Mouse (Mus musculus): ENCODE results near the gene Ralb. TPM values are rescaled to one million over a fixed set of nuclear protein-coding genes. Genes with fewer than 3 reads are reported as not detected.

Ralb gene
- polyA plus RNA-seq, 1 experiment from 2014 or later: 84.1 TPM

DNA sequence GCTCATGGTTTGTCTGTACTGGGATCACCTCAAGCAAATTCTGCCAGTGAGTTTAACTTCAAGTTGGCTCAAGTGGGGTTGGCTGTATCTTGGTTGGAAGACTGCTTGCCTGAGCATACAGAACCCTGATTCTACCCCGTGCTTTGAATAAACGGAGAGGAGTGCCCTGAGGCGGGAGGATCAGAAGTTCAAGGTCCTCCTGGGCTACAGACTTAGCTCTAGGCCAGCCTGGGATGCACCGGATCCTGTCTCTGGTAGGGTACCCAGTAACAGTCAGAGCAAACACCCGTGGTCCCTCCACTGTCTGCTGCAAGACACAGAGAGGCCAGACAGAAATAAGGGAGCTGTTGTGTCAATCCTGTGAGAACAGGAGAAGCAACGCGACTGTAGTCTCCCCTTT lies 17.1 kb upstream of the Ralb start:
- ATAC-seq (ENCODE audit: insufficient read depth, low FRiP score, low TSS enrichment) (no peak), DNase-seq (ENCODE audit: low spot score) (no peak)
- Histone ChIP-seq H3K4me3 (ENCODE audit: low read depth, low read length) (no peak overlapping the region), H3K4me1 (ENCODE audit: control insufficient read depth, insufficient read depth, low read length) (peaks cover 11% of the 10 kb centered on the region), H3K9ac (ENCODE audit: low read length) (no peak overlapping the region), H3K36me3 (ENCODE audit: control insufficient read depth, insufficient read depth, low read length) (no peaks in the 10 kb centered on the region), H3K27me3 (ENCODE audit: control insufficient read depth, insufficient read depth, low read length) (no peaks in the 10 kb centered on the region), H3K4me2 (ENCODE audit: low read depth) (no peak overlapping the region), H3K27ac (ENCODE audit: low read depth, low read length) (no peak overlapping the region), H3K9me3 (ENCODE audit: control insufficient read depth, low read length) (no peaks in the 10 kb centered on the region)
- 86% methylated on average over 7 of the region's 7 CpGs for WGBS

DNA sequence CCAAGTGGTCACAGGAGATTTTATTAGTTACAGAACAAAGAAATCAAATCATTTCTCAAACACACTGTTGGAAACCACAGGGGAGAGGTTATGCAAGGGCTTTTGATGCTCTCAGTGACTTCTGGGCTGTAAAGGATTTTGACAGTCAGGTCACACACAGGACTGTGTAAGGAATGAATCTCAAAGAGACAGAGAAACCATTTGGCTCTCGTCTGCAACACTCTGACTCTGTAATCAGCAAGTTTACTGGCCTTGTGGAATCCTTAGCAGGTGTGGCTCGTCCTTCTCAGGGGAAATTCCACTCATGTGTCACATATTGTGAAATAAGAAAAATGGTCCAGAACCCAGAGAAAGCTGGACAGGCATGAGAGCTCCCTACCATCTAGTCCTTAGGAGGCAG lies 16.4 kb upstream of the Ralb start:
- H3K4me3 ChIP-seq (ENCODE audit: low read depth, low read length): no peak overlapping the region
- H3K36me3 ChIP-seq (ENCODE audit: control insufficient read depth, insufficient read depth, low read length): no peaks in the 10 kb centered on the region
- H3K27ac ChIP-seq (ENCODE audit: low read depth, low read length): no peak overlapping the region
- H3K9ac ChIP-seq (ENCODE audit: low read length): no peak overlapping the region
- H3K9me3 ChIP-seq (ENCODE audit: control insufficient read depth, low read length): no peaks in the 10 kb centered on the region
- no peaks in the 10 kb centered on the region for H3K27me3 ChIP-seq (ENCODE audit: control insufficient read depth, insufficient read depth, low read length)
- 45% methylated on average over 2 of the region's 2 CpGs for WGBS
- no peak for ATAC-seq (ENCODE audit: insufficient read depth, low FRiP score, low TSS enrichment)
- H3K4me1 ChIP-seq (ENCODE audit: control insufficient read depth, insufficient read depth, low read length): peaks cover 9% of the 10 kb centered on the region
- H3K4me2 ChIP-seq (ENCODE audit: low read depth): no peak overlapping the region
- DNase-seq (ENCODE audit: low spot score): no peak

DNA sequence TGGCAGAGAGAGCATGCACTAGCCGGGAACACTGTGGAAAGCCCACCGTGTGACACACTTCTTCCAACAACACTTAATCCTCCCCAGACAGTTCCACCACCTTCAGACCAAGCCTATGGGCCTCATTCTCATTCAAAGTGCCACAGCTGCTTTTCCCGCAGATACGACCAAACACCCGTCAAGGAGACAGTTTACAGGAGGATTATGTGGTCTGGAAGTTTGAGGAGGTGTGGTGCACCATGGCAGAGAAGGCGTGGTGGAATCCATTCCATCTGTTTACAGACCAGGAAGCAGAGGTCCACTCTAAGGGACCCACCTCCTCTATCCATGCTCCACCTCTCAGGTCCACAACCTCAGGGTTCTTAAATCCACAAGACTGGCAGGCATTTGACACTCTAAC lies 14.7 kb upstream of the Ralb start:
- Histone ChIP-seq H3K9ac (ENCODE audit: low read length) (no peak overlapping the region), H3K36me3 (ENCODE audit: control insufficient read depth, insufficient read depth, low read length) (no peaks in the 10 kb centered on the region), H3K27ac (ENCODE audit: low read depth, low read length) (no peak overlapping the region), H3K4me2 (ENCODE audit: low read depth) (no peak overlapping the region), H3K4me1 (ENCODE audit: control insufficient read depth, insufficient read depth, low read length) (no peaks in the 10 kb centered on the region), H3K9me3 (ENCODE audit: control insufficient read depth, low read length) (no peaks in the 10 kb centered on the region), H3K4me3 (ENCODE audit: low read depth, low read length) (no peak overlapping the region), H3K27me3 (ENCODE audit: control insufficient read depth, insufficient read depth, low read length) (no peaks in the 10 kb centered on the region)
- 85% methylated on average over 6 of the region's 6 CpGs for WGBS
- ATAC-seq (ENCODE audit: insufficient read depth, low FRiP score, low TSS enrichment) (no peak), DNase-seq (ENCODE audit: low spot score) (no peak)

DNA sequence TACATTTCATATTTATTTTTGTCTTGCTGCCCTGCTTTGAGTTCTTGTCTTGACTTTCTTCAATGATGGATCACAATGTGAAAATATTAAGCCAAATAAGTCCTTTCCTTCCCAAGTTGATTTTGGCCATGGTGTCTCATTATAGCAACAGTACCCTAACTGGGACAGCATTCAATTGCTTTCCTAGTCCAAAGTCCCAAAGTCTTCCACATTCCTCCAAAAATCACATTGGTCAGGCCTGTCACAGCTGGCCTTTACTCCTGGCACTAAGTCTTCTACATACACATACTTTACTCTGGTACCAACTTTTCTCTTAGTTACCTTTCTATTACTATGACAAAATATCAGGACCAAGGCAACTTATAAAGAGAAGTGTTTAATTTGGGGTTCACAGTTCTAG lies 14.2 kb upstream of the Ralb start:
- ATAC-seq (ENCODE audit: insufficient read depth, low FRiP score, low TSS enrichment): no peak
- H3K4me2 ChIP-seq (ENCODE audit: low read depth): no peak overlapping the region
- H3K27ac ChIP-seq (ENCODE audit: low read depth, low read length): no peak overlapping the region
- no peaks in the 10 kb centered on the region for H3K4me1 ChIP-seq (ENCODE audit: control insufficient read depth, insufficient read depth, low read length)
- no peak overlapping the region for H3K4me3 ChIP-seq (ENCODE audit: low read depth, low read length)
- H3K9ac ChIP-seq (ENCODE audit: low read length): no peak overlapping the region
- H3K36me3 ChIP-seq (ENCODE audit: control insufficient read depth, insufficient read depth, low read length): no peaks in the 10 kb centered on the region
- no peak for DNase-seq (ENCODE audit: low spot score)
- H3K9me3 ChIP-seq (ENCODE audit: control insufficient read depth, low read length): no peaks in the 10 kb centered on the region
- no peaks in the 10 kb centered on the region for H3K27me3 ChIP-seq (ENCODE audit: control insufficient read depth, insufficient read depth, low read length)

DNA sequence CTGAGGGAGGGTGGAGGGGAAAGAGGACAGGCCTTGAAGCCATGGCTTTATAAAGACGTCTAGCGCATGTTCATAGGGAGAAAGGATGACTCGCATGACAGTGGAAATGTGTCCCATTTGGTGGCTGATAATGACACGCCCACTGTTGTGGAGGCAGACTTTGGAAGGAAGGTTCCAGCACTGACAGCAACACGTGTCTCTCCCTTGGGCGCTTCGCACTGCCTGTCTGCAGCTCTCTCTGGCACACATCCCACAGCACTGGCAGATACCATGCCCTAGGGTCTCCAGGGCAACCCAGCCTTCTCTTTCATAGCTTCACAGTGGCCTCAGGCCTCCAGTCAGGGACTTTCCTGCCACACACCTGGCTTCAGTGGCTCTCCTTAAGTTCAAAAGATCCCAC lies 13.5 kb upstream of the Ralb start:
- no peaks in the 10 kb centered on the region for H3K27me3 ChIP-seq (ENCODE audit: control insufficient read depth, insufficient read depth, low read length)
- H3K27ac ChIP-seq (ENCODE audit: low read depth, low read length): no peak overlapping the region
- H3K4me2 ChIP-seq (ENCODE audit: low read depth): no peak overlapping the region
- no peaks in the 10 kb centered on the region for H3K9me3 ChIP-seq (ENCODE audit: control insufficient read depth, low read length)
- WGBS: 82% methylated on average over 7 of the region's 7 CpGs
- H3K9ac ChIP-seq (ENCODE audit: low read length): no peak overlapping the region
- no peaks in the 10 kb centered on the region for H3K4me1 ChIP-seq (ENCODE audit: control insufficient read depth, insufficient read depth, low read length)
- ATAC-seq (ENCODE audit: insufficient read depth, low FRiP score, low TSS enrichment) (no peak), DNase-seq (ENCODE audit: low spot score) (no peak)
- no peaks in the 10 kb centered on the region for H3K36me3 ChIP-seq (ENCODE audit: control insufficient read depth, insufficient read depth, low read length)
- H3K4me3 ChIP-seq (ENCODE audit: low read depth, low read length): no peak overlapping the region

DNA sequence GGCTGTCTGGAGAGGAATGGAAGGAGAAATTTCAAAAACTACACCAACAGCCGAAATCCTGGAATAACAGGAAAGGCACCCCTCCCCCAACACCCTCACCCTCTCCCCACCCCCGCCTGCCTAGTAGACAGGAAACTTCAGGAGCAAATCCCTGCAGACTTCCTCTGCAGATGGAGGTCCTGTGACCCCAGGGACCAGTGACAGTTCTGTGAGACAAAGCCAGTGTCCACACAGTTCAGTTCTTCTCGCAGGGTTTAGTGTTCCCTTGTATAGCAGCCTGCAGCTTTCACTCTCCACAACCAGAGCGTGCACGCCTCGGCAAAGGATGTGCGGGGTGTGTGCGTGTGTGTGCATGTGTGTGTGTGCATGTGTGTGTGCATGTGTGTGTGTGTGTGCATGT lies 6.3 kb upstream of the Ralb start:
- ATAC-seq (ENCODE audit: insufficient read depth, low FRiP score, low TSS enrichment) (no peak), DNase-seq (ENCODE audit: low spot score) (no peak)
- H3K9ac ChIP-seq (ENCODE audit: low read length): no peak overlapping the region
- no peaks in the 10 kb centered on the region for H3K27me3 ChIP-seq (ENCODE audit: control insufficient read depth, insufficient read depth, low read length)
- H3K4me2 ChIP-seq (ENCODE audit: low read depth): no peak overlapping the region
- no peaks in the 10 kb centered on the region for H3K36me3 ChIP-seq (ENCODE audit: control insufficient read depth, insufficient read depth, low read length)
- no peak overlapping the region for H3K4me3 ChIP-seq (ENCODE audit: low read depth, low read length)
- H3K9me3 ChIP-seq (ENCODE audit: control insufficient read depth, low read length): no peaks in the 10 kb centered on the region
- H3K27ac ChIP-seq (ENCODE audit: low read depth, low read length): no peak overlapping the region
- no peaks in the 10 kb centered on the region for H3K4me1 ChIP-seq (ENCODE audit: control insufficient read depth, insufficient read depth, low read length)
- 74% methylated on average over 8 of the region's 8 CpGs for WGBS

DNA sequence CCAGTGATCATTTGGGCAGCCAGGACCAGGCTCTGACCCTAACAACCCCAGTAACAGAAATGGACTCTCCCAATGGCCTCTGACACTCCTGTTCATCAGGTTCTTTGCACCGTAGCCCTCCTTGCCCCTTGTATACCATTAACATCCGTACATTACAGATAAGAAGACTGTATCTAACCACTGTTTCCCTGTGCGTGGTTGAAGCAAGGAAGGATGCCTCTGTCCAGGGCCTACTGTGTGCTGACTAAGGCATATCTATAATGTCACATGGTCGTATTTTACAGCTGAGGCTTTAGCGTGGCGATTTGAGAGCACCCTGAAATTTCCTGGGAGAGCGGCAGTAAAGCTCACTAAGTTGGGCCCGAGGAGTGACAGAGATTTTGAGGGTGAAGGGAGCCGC lies 5.8 kb upstream of the Ralb start:
- Histone ChIP-seq H3K9me3 (ENCODE audit: control insufficient read depth, low read length) (no peaks in the 10 kb centered on the region), H3K4me1 (ENCODE audit: control insufficient read depth, insufficient read depth, low read length) (no peaks in the 10 kb centered on the region), H3K4me2 (ENCODE audit: low read depth) (no peak overlapping the region), H3K9ac (ENCODE audit: low read length) (no peak overlapping the region), H3K36me3 (ENCODE audit: control insufficient read depth, insufficient read depth, low read length) (no peaks in the 10 kb centered on the region), H3K27ac (ENCODE audit: low read depth, low read length) (no peak overlapping the region), H3K4me3 (ENCODE audit: low read depth, low read length) (no peak overlapping the region), H3K27me3 (ENCODE audit: control insufficient read depth, insufficient read depth, low read length) (no peaks in the 10 kb centered on the region)
- 72% methylated on average over 9 of the region's 9 CpGs for WGBS
- DNase-seq (ENCODE audit: low spot score): no peak
- no peak for ATAC-seq (ENCODE audit: insufficient read depth, low FRiP score, low TSS enrichment)

DNA sequence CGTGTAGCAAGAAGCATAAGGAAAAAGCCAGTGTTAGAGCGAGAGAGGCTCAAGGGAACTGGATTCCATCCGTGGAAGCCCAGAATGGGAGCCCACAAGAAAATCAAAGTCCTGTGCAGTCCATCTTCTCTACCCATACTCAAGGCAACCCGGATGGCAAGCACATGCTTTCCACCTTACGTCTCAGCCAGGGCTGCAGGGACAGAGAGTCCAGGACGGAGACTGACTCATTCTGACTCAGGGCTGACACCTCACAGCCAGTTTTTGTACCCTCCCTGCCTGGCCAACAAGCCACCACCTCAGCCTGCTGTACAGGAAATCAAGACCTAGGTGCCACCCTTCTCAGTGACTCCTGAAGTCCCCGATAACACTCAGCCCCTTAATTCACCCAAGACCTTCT lies 4.9 kb upstream of the Ralb start:
- H3K9ac ChIP-seq (ENCODE audit: low read length): no peak overlapping the region
- DNase-seq (ENCODE audit: low spot score) (no peak), ATAC-seq (ENCODE audit: insufficient read depth, low FRiP score, low TSS enrichment) (no peak)
- WGBS: 81% methylated on average over 7 of the region's 7 CpGs
- H3K27ac ChIP-seq (ENCODE audit: low read depth, low read length): no peak overlapping the region
- no peaks in the 10 kb centered on the region for H3K9me3 ChIP-seq (ENCODE audit: control insufficient read depth, low read length)
- H3K36me3 ChIP-seq (ENCODE audit: control insufficient read depth, insufficient read depth, low read length): no peaks in the 10 kb centered on the region
- H3K4me1 ChIP-seq (ENCODE audit: control insufficient read depth, insufficient read depth, low read length): peaks cover 3% of the 10 kb centered on the region; the same call in 1 of the 2 replicates
- H3K4me2 ChIP-seq (ENCODE audit: low read depth): no peak overlapping the region
- no peak overlapping the region for H3K4me3 ChIP-seq (ENCODE audit: low read depth, low read length)
- no peaks in the 10 kb centered on the region for H3K27me3 ChIP-seq (ENCODE audit: control insufficient read depth, insufficient read depth, low read length)

DNA sequence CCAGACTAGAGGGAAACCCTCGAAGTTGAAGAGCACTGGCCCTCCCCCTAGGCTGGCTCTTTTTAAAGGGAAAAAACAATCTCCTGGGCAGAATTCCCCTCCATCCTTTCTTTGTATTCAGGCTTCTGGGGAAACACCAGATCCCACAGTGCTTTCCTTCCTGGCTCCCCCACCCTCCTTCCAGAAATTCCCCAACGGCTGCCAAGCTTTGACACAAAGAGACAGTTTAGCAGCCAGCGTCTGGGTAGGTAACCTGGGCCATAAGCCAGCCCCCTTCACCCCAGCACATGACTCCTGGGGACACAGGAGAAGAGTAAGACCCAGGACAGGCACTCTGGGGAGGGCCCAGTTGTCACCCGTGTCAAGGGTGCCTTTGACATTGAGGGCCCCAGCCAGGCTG lies 4.0 kb upstream of the Ralb start:
- no peaks in the 10 kb centered on the region for H3K27me3 ChIP-seq (ENCODE audit: control insufficient read depth, insufficient read depth, low read length)
- H3K4me3 ChIP-seq (ENCODE audit: low read depth, low read length): no peak overlapping the region
- no peaks in the 10 kb centered on the region for H3K9me3 ChIP-seq (ENCODE audit: control insufficient read depth, low read length)
- H3K36me3 ChIP-seq (ENCODE audit: control insufficient read depth, insufficient read depth, low read length): no peaks in the 10 kb centered on the region
- no peak overlapping the region for H3K4me2 ChIP-seq (ENCODE audit: low read depth)
- H3K4me1 ChIP-seq (ENCODE audit: control insufficient read depth, insufficient read depth, low read length): peaks cover 3% of the 10 kb centered on the region; the same call in 1 of the 2 replicates
- no peak for ATAC-seq (ENCODE audit: insufficient read depth, low FRiP score, low TSS enrichment)
- no peak overlapping the region for H3K9ac ChIP-seq (ENCODE audit: low read length)
- no peak for DNase-seq (ENCODE audit: low spot score)
- WGBS: 57% methylated on average over 4 of the region's 4 CpGs
- H3K27ac ChIP-seq (ENCODE audit: low read depth, low read length): no peak overlapping the region

Measured in neural tube, embryonic 11.5 days (tissue).